15 mouse cellular contexts compared by ENCODE assay signal in the genomic region with DNA sequence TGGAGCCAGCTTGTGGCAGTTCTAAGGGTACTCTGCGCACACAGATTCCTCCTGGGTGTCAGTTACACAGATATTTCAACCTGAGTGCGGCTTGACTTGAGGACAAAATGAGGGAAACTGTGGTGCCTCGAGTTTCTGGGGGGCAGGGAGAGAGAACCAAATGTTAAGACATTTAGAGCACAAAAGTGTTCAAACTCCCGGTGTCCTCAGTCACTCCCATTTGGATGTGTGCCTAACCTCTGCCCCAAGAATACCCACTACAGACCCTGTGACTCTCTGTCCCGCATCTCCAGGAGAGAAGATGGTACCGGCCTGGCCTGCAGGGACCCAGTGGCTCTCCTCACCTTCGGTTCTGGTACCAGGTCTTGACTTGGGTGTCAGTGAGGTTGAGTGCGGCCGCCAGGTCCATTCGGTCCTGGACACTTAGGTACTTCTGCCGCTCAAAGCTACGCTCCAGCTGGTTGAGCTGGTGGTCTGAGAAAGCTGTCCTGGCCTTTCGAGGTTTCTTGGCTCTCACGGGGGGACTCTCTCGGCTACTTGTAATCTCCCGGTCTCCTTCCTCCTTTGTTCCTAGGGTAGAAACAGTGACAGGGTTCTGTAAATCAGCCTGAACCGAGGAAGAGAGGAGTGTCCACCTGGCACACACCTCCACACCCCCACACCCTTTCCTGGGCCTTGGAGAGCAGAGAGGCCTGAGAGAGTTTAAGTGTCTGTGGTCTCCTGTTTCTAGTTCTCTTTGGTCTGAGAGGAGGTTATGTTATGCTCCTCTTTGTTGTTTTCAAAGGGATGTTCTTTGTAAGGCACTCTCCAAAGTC. TPM values are rescaled to one million over a fixed set of nuclear protein-coding genes. Genes with fewer than 3 reads are reported as not detected.
A peak's percentile ranks its signal among the peaks of the same experiment; 100 is the strongest.
DNase-seq lines count a peak whose midpoint lies in the region; ATAC-seq lines count a peak whose summit lies in the region.
"Had no signal": no experiment of that assay in that cellular context is flagged by ENCODE, and none has a peak within 500 bp of the region (broad histone marks: within the 10 kb centered on the region; RNA-seq: fewer than 3 reads in every experiment).

No protein-coding gene starts in this region.

- peaks cover 100% of the 10 kb centered on the region for H3K27me3 ChIP-seq in hindbrain, embryonic 10.5 days (ENCODE audit: insufficient read depth, poor library complexity, severe bottlenecking)
- peaks cover 80% of the 10 kb centered on the region for H3K27me3 ChIP-seq in midbrain, embryonic 13.5 days
- H3K27me3 ChIP-seq in liver, embryonic 12.5 days (replicated peaks) = peaks cover 96% of the 10 kb centered on the region

- peak overlapping the region; percentile 26; the same call in 1 of the 2 replicates for H3K4me3 ChIP-seq in hindbrain, embryonic 10.5 days
- peak overlapping the region; percentile 51 for H3K4me3 ChIP-seq in midbrain, embryonic 13.5 days (replicated peaks)
- H3K4me3 ChIP-seq in liver, embryonic 12.5 days = no peak overlapping the region
- H3K4me3 ChIP-seq: limb, embryonic 12.5 days; megakaryocyte, embryonic 14.5 days had no signal

- no peaks in the 10 kb centered on the region for H3K9me3 ChIP-seq in hindbrain, embryonic 10.5 days
- no peaks in the 10 kb centered on the region for H3K9me3 ChIP-seq in midbrain, embryonic 13.5 days
- no peaks in the 10 kb centered on the region for H3K9me3 ChIP-seq in liver, embryonic 12.5 days (replicated peaks)
- H3K9me3 ChIP-seq: limb, embryonic 12.5 days had no signal

- peaks cover 50% of the 10 kb centered on the region for H3K4me1 ChIP-seq in hindbrain, embryonic 10.5 days (replicated peaks)
- peaks cover 46% of the 10 kb centered on the region for H3K4me1 ChIP-seq in midbrain, embryonic 13.5 days (replicated peaks)
- 0 out of 2 replicates have a peak, but pooled peaks cover 9% of the 10 kb centered on the region for H3K4me1 ChIP-seq in liver, embryonic 12.5 days

- 2% methylated on average over 17 of the region's 17 CpGs for WGBS in hindbrain, embryonic 10.5 days
- WGBS in midbrain, embryonic 13.5 days = 3% methylated on average over 17 of the region's 17 CpGs
- 3% methylated on average over 17 of the region's 17 CpGs for WGBS in liver, embryonic 12.5 days (ENCODE audit: insufficient replicate concordance)

- H3K36me3 ChIP-seq in hindbrain, embryonic 10.5 days = no peaks in the 10 kb centered on the region
- no peaks in the 10 kb centered on the region for H3K36me3 ChIP-seq in midbrain, embryonic 13.5 days
- H3K36me3 ChIP-seq in liver, embryonic 12.5 days = no peaks in the 10 kb centered on the region
- H3K36me3 ChIP-seq: limb, embryonic 12.5 days had no signal

- intact Hi-C loops in heart, postnatal 10 days (cut with DNase I) = no loop called here

- H3K4me2 ChIP-seq in midbrain, embryonic 13.5 days (replicated peaks) = peak overlapping the region; percentile 55
- H3K4me2 ChIP-seq in liver, embryonic 12.5 days = no peak overlapping the region
- H3K4me2 ChIP-seq: limb, embryonic 12.5 days had no signal

- peak overlapping the region; percentile 75 for H3K9ac ChIP-seq in midbrain, embryonic 13.5 days (replicated peaks)
- H3K9ac ChIP-seq in liver, embryonic 12.5 days = no peak overlapping the region
- H3K9ac ChIP-seq: limb, embryonic 12.5 days had no signal

- peak; percentile 80 for DNase-seq in heart, adult 11 months
- DNase-seq in heart, postnatal 10 days = no peak
- peak; percentile 50 for DNase-seq in hindbrain, embryonic 10.5 days (ENCODE audit: low spot score)
- DNase-seq in T-cell, adult 2 months (ENCODE audit: low spot score) = no peak
- no peak for DNase-seq in ovary, postnatal 10 days (ENCODE audit: low spot score)
- DNase-seq: gastrocnemius, postnatal 25 days; lung, adult 2 months; spleen, adult 18-20 months had no signal

- ATAC-seq in midbrain, embryonic 13.5 days = no peak
- no peak for ATAC-seq in frontal cortex, adult (ENCODE audit: low TSS enrichment)
- ATAC-seq in liver, embryonic 12.5 days = no peak

- H3K27ac ChIP-seq in hindbrain, embryonic 10.5 days = no peak overlapping the region
- peak overlapping the region; percentile 88 for H3K27ac ChIP-seq in midbrain, embryonic 13.5 days
- H3K27ac ChIP-seq in liver, embryonic 12.5 days = no peak overlapping the region
- H3K27ac ChIP-seq: kidney, postnatal 0 days; limb, embryonic 12.5 days had no signal

RNA-seq across cellular contexts. Expression of a gene that starts 2.7 kb away (rescaled TPM):
- not detected for total RNA-seq in heart, postnatal 10 days (2021)
- polyA plus RNA-seq in hindbrain, embryonic 10.5 days (2016; fragmentation: Nextera tagmentation; extraction: Ambion mirVana) = 1.1 and 1.4 TPM in 2 replicates
- 12.9 and 14.4 TPM in 2 replicates for polyA plus RNA-seq in midbrain, embryonic 13.5 days (2015; fragmentation: Nextera tagmentation; extraction: Ambion mirVana)
- not detected in 2 replicates for polyA plus RNA-seq in liver, embryonic 12.5 days (2016; fragmentation: Nextera tagmentation; extraction: Ambion mirVana)
- total RNA-seq: gastrocnemius, postnatal 25 days had no signal
- polyA plus RNA-seq: heart, postnatal 0 days; kidney, postnatal 0 days; limb, embryonic 12.5 days; lung, adult 2 months had no signal

Comparison
In these comparisons a context has a peak if more than half of its experiments do, and no peak if none do; other contexts are left out.
1. DNase-seq: peak in heart, adult 11 months (single experiment) and hindbrain, embryonic 10.5 days (single experiment); none in heart, postnatal 10 days (0 of 2), T-cell, adult 2 months (single experiment) and ovary, postnatal 10 days (single experiment).